Mouse (Mus musculus) MEL-GATA-1-ER (cell line): ENCODE data around the gene Ercc6l2.
"Not testable (repeated sequence)": the region's sequence is repeated elsewhere in the genome, so short reads cannot be mapped to it uniquely, and the experiment has no call there.

Source experiments
- DNase-seq: peaks from one replicate; pipeline ENCODE4 v3.0.0-alpha.2; 2012; ENCODE audit warnings: low read depth; ENCODE audit errors: extremely low read depth

The Ercc6l2 gene

GRCm38 (mm10) chr13:63879864-63880141 is 64.8 kb downstream of the Ercc6l2 start:
- DNase-seq = no peak

DNA sequence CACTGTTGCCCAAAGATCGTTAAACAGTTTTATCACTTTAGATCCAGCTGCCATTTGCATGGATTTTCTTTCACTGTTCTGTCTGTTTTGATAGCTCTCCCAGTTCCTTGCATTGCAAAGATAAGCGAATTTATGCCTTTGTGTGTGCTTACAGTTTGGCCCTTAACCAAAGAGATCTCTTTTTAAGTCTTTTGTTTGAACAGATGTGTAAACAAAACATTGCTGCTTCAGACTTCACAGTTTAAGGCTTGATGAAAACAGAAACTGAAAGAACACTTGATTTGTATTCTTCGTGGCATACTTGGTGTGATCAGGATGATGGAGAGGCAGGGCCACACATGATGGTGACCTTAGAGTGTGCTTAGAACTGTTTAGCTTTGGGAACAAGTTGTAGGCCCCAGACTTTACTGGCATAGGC is 70.5 kb downstream of the Ercc6l2 start:
- DNase-seq = peak; percentile 69

GRCm38 (mm10) chr13:63886429-63887052 is 71.5 kb downstream of the Ercc6l2 start:
- DNase-seq = peak; percentile 4

GRCm38 (mm10) chr13:63900679-63901302 is 85.8 kb downstream of the Ercc6l2 start:
- no peak for DNase-seq

DNA sequence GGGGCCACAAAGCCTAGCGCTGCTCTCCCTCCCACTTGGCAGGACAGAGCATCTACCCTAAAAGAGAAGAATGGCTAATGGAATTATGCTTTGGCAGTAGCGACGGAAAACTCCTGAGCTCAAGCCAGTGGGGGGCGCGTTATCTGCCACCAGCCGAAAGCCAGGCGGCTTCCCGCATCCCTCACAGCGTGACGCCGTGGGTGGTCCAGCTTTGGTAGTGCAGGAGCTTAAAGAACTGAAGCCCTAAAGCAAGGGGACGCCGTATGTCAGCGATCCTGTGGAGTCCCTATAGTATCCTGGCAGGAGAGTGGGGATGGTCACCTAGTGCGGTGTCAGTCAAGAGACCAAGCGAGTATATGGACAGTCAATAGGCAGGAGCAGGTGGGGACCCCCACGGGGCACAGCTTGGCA is 86.3 kb downstream of the Ercc6l2 start:
- no peak for DNase-seq

GRCm38 (mm10) chr13:63901714-63902597 is 86.9 kb downstream of the Ercc6l2 start:
- DNase-seq = no peak

GRCm38 (mm10) chr13:63906516-63906915 is 91.5 kb downstream of the Ercc6l2 start:
- no peak for DNase-seq

GRCm38 (mm10) chr13:63907437-63907836 is 92.4 kb downstream of the Ercc6l2 start:
- no peak for DNase-seq

- DNase-seq = no peak
These were observed 95.2 kb downstream of the Ercc6l2 start for GRCm38 (mm10) chr13:63910141-63910804.

DNA sequence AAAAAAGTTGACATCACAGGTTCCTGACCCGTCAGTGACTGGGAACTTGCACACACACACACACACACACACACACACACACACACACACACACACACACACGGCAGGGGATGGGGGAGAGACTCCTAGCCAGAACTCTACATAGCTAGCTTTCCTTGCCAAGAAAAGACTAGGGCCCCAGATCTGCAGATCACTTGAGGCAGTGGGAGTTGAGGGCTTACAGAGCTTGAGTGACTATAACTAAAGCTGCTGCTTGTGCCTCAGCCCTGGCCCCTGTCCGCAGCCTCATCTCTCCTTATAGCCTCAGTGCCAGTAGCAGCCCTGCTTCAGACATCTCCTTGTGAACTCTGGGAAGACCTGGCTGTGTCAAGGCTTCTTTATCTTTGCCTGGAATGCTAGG is 96.6 kb downstream of the Ercc6l2 start:
- no peak for DNase-seq

DNA sequence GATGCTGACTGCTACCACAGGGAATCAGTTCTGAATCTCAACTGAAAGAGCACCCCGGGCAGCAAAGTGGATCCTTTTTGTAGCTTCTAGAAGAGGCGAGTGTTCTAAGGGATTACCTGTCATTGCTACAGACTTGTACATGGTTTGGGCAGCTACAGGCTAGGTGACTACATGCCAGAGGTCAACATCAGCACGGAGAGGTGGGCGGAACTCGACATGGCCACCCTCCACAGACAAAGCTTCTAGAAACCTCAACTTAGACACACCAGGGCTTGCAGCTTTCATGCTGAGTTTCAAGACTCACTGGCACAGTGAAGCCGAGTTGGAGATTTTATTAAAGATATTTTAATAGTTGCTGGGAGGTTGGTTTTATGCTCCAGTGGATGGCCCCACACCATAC is 98.1 kb downstream of the Ercc6l2 start:
- no peak for DNase-seq

DNA sequence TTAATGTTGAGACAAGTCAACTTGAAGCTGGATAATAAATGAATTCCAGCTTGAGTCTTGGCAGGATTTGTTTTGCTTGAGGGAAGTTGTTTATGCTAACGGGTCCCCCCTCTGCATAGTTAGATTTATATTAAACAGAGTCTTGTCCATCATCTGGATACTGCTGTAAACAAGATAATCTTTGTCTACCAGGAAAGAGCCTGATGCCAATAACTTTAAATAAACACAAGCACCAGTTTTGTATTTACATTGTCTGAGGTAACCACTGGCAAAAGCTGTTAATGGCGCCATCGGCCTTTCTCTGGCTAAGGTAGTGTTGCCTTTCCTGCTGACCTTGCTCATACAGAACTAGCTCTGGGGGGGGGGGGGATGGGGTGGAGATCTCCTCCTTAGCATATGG is 100.1 kb downstream of the Ercc6l2 start:
- DNase-seq = no peak

GRCm38 (mm10) chr13:63915684-63916083 is 100.6 kb downstream of the Ercc6l2 start:
- DNase-seq = peak; percentile 32

DNA sequence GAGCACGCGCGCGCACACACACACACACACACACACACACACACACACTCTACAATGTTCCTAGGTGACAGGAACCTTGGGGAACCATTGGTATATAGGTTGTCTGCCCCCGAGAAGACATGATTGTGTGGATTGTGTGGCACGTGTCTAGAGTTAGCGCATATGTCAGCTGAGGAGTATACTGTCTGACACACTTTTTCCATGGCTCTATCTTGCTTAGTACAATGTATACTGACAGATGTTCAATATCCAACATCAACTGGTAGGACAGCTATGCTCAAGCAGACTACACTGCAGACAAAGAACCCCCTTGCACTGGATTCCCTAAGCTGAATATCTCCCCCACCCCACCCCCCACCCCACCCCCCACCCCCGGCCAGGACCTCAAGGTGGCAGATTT is 101.5 kb downstream of the Ercc6l2 start:
- DNase-seq = no peak

DNA sequence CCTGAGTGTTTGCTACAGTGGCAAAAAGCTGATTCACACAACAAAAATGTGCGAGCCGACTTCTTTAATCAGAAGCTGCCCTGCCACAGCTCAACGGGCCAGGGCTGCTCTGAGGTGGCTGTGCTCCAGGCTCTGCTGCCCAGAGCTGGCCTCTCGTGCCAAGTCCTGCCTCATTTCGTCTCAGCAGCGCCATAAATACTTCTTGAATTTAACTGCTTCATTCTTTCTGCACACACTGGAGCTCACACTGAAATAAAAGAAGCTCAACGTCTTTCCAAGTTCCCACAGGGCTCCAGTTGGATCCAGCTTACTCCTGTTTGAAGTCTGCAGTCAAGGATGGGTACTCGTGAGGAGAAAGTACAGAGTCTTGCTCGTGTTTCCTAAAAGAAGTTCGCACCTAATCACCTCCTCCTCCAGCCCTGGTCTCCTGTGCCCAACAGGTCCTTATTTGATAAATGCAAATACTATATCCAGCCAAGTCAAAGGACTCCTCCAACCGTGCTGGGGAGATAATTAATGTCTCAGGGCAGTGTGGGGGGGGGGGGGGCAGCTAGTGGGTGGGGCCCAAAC is 102.2 kb downstream of the Ercc6l2 start:
- DNase-seq = peak; percentile 64

DNA sequence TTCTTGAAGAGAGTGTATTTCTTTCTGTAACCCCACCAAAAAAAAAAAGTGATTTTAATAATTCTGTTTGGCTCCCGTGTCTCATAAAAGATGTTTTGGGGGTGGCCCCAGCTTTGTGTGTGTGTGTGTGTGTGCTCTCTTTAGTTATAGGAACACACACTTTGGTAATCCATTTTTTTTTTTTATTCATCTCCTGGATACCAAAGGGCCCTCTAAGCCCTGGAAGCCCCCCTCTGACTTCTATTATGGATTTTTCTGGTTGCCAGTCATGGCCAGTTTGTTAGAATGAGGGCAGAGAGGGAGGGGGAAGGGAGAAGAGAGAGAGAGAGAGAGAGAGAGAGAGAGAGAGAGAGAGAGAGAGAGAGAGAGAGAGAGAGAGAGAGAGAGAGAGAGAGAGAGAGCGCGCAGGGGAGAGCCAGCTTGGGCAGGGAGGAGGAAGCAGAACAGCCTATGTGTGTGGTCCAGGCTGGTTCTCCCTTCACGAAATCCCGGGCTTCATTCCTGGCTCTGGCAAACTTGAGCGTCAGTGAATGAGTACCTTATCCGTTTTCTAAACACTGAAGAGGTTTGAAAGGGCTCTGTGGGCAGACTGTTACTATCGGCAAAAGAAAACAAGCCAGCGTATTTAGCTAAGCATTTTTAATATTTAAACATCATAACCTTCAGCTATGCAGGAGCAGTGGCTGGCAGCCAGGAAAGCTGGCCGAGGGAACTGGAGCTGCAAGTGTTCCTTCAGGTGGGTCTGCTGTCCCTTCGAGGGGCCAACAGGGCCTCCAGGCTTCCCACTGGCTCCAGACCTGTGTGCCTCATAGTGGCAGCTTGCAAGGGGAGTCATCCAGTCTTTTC is 103.0 kb downstream of the Ercc6l2 start:
- no peak for DNase-seq

DNA sequence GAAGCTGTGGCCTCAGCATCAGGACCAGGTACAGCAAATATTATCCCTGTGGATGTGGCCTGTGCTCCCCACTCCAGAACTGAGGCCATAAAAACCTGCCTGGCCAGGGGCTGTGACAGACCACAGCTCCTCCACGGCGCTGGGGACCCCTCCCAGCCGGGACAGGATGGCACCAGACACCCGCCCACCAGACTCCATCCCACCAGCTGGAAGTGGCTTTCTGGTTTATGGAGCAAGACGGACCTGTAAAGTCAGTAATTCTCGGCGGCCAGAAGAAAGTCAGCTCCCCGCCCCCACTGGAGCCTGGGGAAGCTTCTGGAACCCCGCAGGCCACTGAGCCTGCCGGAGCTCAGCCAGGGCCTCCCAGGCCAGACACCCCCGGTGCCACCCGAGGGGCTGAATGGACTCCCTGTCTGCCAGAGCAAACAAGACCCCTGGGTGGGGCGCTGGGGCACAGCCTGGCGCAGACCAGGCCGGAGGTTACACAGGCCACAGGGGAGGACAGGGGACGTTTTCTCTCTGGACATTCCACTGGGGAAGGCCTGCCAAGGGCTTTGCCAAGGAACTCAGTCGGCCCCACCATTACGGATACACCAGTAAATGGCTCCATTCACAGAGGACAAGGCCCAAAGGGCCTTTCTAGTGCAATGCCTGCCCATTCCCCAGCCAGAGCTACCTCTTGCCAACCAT is 103.8 kb downstream of the Ercc6l2 start:
- DNase-seq = no peak

DNA sequence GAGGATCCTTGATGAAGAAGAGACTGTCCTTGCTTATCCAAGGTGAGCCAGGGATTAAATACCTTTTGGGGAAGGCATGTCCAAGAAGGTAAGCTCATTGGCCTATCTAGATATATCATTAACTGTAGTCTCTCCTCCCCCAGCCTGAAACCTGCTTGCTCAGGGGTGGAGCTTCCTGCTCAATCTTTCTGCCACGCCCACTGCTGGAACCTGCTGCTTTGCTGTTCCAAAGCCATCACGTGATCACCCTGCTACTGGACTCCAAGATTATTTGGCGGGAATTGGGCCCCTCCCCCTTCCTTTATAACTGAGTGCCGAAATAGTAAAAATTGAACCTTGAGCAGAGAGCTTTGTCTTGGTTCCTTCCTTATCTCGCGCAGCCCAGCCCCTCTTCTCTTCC is 109.0 kb downstream of the Ercc6l2 start:
- not testable (repeated sequence) for DNase-seq

- DNase-seq = no peak
These were observed 112.3 kb downstream of the Ercc6l2 start for GRCm38 (mm10) chr13:63927326-63927725.

DNA sequence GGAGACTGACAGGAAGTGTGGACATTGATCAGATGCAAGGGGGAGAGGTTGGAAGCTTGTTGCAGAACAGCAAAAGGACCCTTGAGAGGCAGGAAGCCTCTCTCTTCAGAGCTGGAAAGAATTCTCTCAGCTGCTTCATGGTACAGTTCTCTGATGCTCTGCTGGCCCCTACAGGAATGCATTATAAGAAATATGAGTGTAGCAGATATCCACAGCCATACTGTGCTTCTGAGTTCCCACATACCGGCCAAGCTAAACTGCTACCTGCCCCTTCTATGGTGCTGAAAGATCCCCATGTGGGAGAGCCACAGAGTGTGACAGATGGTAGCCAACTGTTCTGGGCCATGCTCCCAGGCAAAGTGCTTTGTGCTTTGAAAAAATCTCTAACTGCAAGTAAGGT is 114.3 kb downstream of the Ercc6l2 start:
- DNase-seq = no peak
